Mouse (Mus musculus) testis, adult 2 months (tissue): Measurements from ENCODE around the gene Grsf1.

Experiments
- CTCF ChIP-seq: fragments of 200-500 bp; IDR thresholded peaks from 2 replicates; pipeline ENCODE4 v1.5.1; 2012; ENCODE audit warnings: low read depth, mild to moderate bottlenecking, inconsistent platforms, low read length, moderate library complexity; ENCODE audit not compliant: control insufficient read depth, insufficient read depth, insufficient replicate concordance
- POLR2A ChIP-seq: fragments of 200-500 bp; IDR thresholded peaks from 2 replicates; pipeline ENCODE4 v1.6.1; 2012; ENCODE audit warnings: low read depth, mild to moderate bottlenecking, inconsistent platforms, low read length, moderate library complexity; ENCODE audit not compliant: control insufficient read depth

GRCm38 (mm10) chr5:88634076-88634475 lies 41.9 kb downstream of the Grsf1 start:
- no peak for TF ChIP-seq CTCF
- no peak for TF ChIP-seq POLR2A
